ENCODE assay signal across 8 mouse cellular contexts in genomic region chr5:120322031-120322731, GRCm38 (mm10).
DNase-seq lines count a peak whose midpoint lies in the region; ATAC-seq and TF ChIP-seq lines count a peak whose summit lies in the region.

No protein-coding gene starts in this region.

- TF ChIP-seq POLR2A in heart, adult 2 months (IDR thresholded peaks at IDR 0.05; ENCODE audit: insufficient read depth, low read depth, low read length) = no peak

- H3K4me2 ChIP-seq in heart, embryonic 12.5 days = peak overlapping the region; percentile 55
- H3K4me2 ChIP-seq in hindbrain, embryonic 14.5 days (replicated peaks) = peak overlapping the region; percentile 50
- peak overlapping the region; percentile 50 for H3K4me2 ChIP-seq in midbrain, postnatal 0 days (ENCODE audit: low read depth, low read length, poor library complexity, severe bottlenecking)

- WGBS in heart, embryonic 12.5 days = 1% methylated on average over 30 of the region's 30 CpGs
- WGBS in heart, adult 2 months = 3% methylated on average over 30 of the region's 30 CpGs
- 1% methylated on average over 28 of the region's 30 CpGs for WGBS in hindbrain, embryonic 14.5 days
- WGBS in midbrain, postnatal 0 days = 2% methylated on average over 27 of the region's 30 CpGs

- no peak for ATAC-seq in heart, embryonic 12.5 days (ENCODE audit: insufficient number of reproducible peaks, low FRiP score)
- peak; percentile 17; the same call in 1 of the 2 replicates for ATAC-seq in hindbrain, embryonic 14.5 days (ENCODE audit: low FRiP score)
- no peak for ATAC-seq in midbrain, postnatal 0 days (ENCODE audit: low FRiP score)
- no peak for ATAC-seq in inflammation-experienced regulatory T-cells, adult 6 months

- H3K9ac ChIP-seq in heart, embryonic 12.5 days = no peak overlapping the region
- H3K9ac ChIP-seq in heart, adult 2 months (ENCODE audit: low read depth, low read length) = no peak overlapping the region
- peak overlapping the region; percentile 41 for H3K9ac ChIP-seq in hindbrain, embryonic 14.5 days
- H3K9ac ChIP-seq in midbrain, postnatal 0 days (replicated peaks; ENCODE audit: low read length, poor library complexity, severe bottlenecking) = peak overlapping the region; percentile 29; the same call in 1 of the 2 replicates

- peaks cover 84% of the 10 kb centered on the region for H3K27me3 ChIP-seq in heart, embryonic 12.5 days (replicated peaks)
- H3K27me3 ChIP-seq in heart, adult 2 months (ENCODE audit: control insufficient read depth, insufficient read depth, low read length) = peaks cover 4% of the 10 kb centered on the region; the same call in 1 of the 2 replicates
- 0 out of 2 replicates have a peak, but pooled peaks cover 6% of the 10 kb centered on the region for H3K27me3 ChIP-seq in hindbrain, embryonic 14.5 days (ENCODE audit: control insufficient read depth, insufficient read depth, low read length)
- 0 out of 2 replicates have a peak, but pooled peaks cover 2% of the 10 kb centered on the region for H3K27me3 ChIP-seq in midbrain, postnatal 0 days (ENCODE audit: insufficient read depth, low read length)

- H3K4me1 ChIP-seq in heart, embryonic 12.5 days (replicated peaks) = peaks cover 11% of the 10 kb centered on the region
- no peaks in the 10 kb centered on the region for H3K4me1 ChIP-seq in heart, adult 2 months (ENCODE audit: control insufficient read depth, insufficient read depth, low read length)
- H3K4me1 ChIP-seq in hindbrain, embryonic 14.5 days (replicated peaks; ENCODE audit: control insufficient read depth, insufficient read depth, low read length) = peaks cover 17% of the 10 kb centered on the region
- H3K4me1 ChIP-seq in midbrain, postnatal 0 days (ENCODE audit: insufficient read depth, low read length) = peaks cover 8% of the 10 kb centered on the region; the same call in 1 of the 2 replicates

- no peak for DNase-seq in heart, adult 2 months
- peak; percentile 79 for DNase-seq in embryo, embryonic 10.5 days (ENCODE audit: low spot score)
- peak; percentile 51 for DNase-seq in hindbrain, embryonic 14.5 days (ENCODE audit: low spot score)
- DNase-seq in midbrain, postnatal 0 days (ENCODE audit: low spot score) = no peak
- no peak for DNase-seq in kidney, adult 8-10 months
- no peak for DNase-seq in layer of hippocampus, postnatal 36 days

- no peaks in the 10 kb centered on the region for H3K36me3 ChIP-seq in heart, embryonic 12.5 days
- H3K36me3 ChIP-seq in heart, adult 2 months (ENCODE audit: control insufficient read depth, insufficient read depth, low read length) = no peaks in the 10 kb centered on the region
- no peaks in the 10 kb centered on the region for H3K36me3 ChIP-seq in hindbrain, embryonic 14.5 days (replicated peaks; ENCODE audit: control insufficient read depth, insufficient read depth)
- H3K36me3 ChIP-seq in midbrain, postnatal 0 days (ENCODE audit: insufficient read depth, low read length) = no peaks in the 10 kb centered on the region

- TF ChIP-seq CTCF in heart, adult 2 months (IDR thresholded peaks at IDR 0.05) = no peak
- TF ChIP-seq CTCF in midbrain, postnatal 0 days (IDR thresholded peaks at IDR 0.05) = no peak

- H3K27ac ChIP-seq in heart, embryonic 12.5 days (ENCODE audit: poor library complexity, severe bottlenecking) = no peak overlapping the region
- no peak overlapping the region for H3K27ac ChIP-seq in heart, adult 2 months
- H3K27ac ChIP-seq in hindbrain, embryonic 14.5 days = no peak overlapping the region
- no peak overlapping the region for H3K27ac ChIP-seq in midbrain, postnatal 0 days (ENCODE audit: low read depth, low read length)

- TF ChIP-seq EP300 in heart, adult 2 months (IDR thresholded peaks at IDR 0.05; ENCODE audit: insufficient read depth, low read depth, low read length) = no peak

- H3K4me3 ChIP-seq in heart, embryonic 12.5 days = peak overlapping the region; percentile 14
- H3K4me3 ChIP-seq in heart, adult 2 months = no peak overlapping the region
- H3K4me3 ChIP-seq in hindbrain, embryonic 14.5 days (replicated peaks; ENCODE audit: low read length) = no peak overlapping the region; the same call in 1 of the 2 replicates
- H3K4me3 ChIP-seq in midbrain, postnatal 0 days (ENCODE audit: low read depth, low read length) = peak overlapping the region; percentile 18; the same call in 1 of the 2 replicates

- H3K9me3 ChIP-seq in heart, embryonic 12.5 days (replicated peaks) = peaks cover 6% of the 10 kb centered on the region; the same call in 1 of the 2 replicates
- no peaks in the 10 kb centered on the region for H3K9me3 ChIP-seq in hindbrain, embryonic 14.5 days (ENCODE audit: control insufficient read depth, low read length)
- H3K9me3 ChIP-seq in midbrain, postnatal 0 days (ENCODE audit: low read length) = no peaks in the 10 kb centered on the region

- no peaks in the 10 kb centered on the region for H3K79me2 ChIP-seq in heart, adult 2 months (replicated peaks; ENCODE audit: control insufficient read depth, insufficient read depth, low read length)

- intact Hi-C loops in heart, adult 2 months (cut with DNase I) = no loop called here

Comparison
In these comparisons a context has a peak if more than half of its experiments do, and no peak if none do; other contexts are left out.
1. H3K4me3 ChIP-seq: peak in heart, embryonic 12.5 days (single experiment) and midbrain, postnatal 0 days (single experiment); none in heart, adult 2 months (single experiment) and hindbrain, embryonic 14.5 days (single experiment).
2. H3K9ac ChIP-seq: peak in hindbrain, embryonic 14.5 days (single experiment) and midbrain, postnatal 0 days (single experiment); none in heart, embryonic 12.5 days (single experiment) and heart, adult 2 months (single experiment).
3. DNase-seq: peak in embryo, embryonic 10.5 days (single experiment) and hindbrain, embryonic 14.5 days (single experiment); none in heart, adult 2 months (0 of 2), midbrain, postnatal 0 days (single experiment), kidney, adult 8-10 months (0 of 2) and layer of hippocampus, postnatal 36 days (0 of 2).
4. Peak in every context shown above with its lines, with median percentiles within 50 percentile points of each other: H3K4me2 ChIP-seq.